Mouse (Mus musculus) right cerebral cortex, postnatal 36 days (tissue): Measurements from ENCODE around the gene Atp6v1e1.

Experiments used
- DNase-seq, 2 experiments: peaks; one replicate each; pipeline ENCODE4 v3.0.0; 2022; ENCODE audit warnings: low spot score in 2 of 2, mixed read lengths in 1 of 2

The Atp6v1e1 gene

GRCm38 (mm10) chr6:120772025-120772424, 50.6 kb downstream of the Atp6v1e1 start:
- no peak for DNase-seq

GRCm38 (mm10) chr6:120771366-120771765, 51.2 kb downstream of the Atp6v1e1 start:
- DNase-seq = no peak

GRCm38 (mm10) chr6:120769972-120770371, 52.6 kb downstream of the Atp6v1e1 start:
- DNase-seq = no peak

GRCm38 (mm10) chr6:120761151-120761550, 61.4 kb downstream of the Atp6v1e1 start:
- no peak for DNase-seq

GRCm38 (mm10) chr6:120746416-120746815, 76.2 kb downstream of the Atp6v1e1 start:
- DNase-seq = no peak
